Mouse (Mus musculus) spleen, postnatal 14 days (tissue): ENCODE measurements around the gene Osgep.
"Not testable (repeated sequence)": the region's sequence is repeated elsewhere in the genome, so short reads cannot be mapped to it uniquely, and the experiment has no call there.

Experiments used
- DNase-seq, 2 experiments: peaks; one replicate each; pipeline ENCODE4 v3.0.0; 2021 to 2022; ENCODE audit warnings: low spot score in 2 of 2

Osgep gene

DNA sequence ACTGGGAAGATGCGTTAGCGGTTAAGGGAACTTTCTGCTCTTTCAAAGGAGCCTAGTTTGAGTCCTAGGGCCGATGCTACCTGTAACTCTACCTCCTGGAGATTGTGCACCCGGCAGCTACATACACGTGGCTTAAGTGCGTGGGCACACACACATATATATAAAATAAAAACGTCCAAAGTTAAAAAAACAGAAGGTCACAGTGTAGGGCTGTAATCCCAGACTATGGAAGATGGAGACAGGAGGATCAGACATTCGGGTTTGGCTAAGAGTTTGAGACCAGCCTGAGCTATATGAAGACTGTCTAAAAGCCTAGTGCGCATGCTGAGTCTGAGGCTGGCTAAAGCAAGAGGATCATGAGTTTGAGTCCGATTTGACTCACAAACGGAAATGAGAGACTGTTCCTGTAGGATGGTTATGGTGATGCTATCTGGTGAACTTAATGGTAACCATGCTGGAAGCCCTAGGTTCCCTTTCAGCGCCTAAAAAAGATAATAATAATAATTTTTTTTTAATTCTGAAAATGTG is 6.9 kb upstream of the Osgep start:
- no peak for DNase-seq

DNA sequence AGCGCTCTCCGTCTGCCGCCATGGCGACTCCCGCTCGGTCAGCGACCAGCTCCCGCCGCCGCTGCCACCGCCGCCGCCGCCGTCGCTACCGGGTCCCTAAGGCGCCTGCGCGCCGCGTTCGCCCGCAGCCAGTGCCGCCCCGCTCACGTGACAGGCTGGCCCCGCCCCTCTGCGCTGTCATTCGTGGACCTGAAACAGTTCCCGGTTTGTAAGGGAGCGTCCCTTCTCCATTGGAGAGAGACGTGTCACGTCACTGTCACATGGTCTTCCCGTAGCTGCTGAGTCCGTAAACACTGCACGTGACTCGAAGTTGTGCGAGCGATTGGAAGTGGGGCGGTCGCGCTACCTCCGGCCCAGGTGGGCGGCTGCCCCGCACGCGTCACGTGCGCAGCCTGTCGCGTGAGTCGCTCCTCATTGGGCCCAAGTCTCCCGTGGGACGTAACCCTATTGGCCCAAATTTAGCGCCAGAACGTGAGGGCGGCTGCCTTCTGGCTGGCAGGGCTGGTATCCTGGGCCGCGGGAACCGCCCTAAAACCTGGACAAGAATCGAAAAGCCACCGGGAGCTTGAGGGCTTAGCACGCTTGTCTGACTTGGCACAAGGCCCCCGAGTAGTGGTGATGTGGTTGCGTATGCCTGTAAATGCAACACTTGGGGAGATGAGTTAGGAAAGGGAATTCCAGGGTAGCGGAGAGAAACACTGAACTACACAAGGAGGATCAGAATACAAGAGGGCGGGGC is 6.2 kb upstream of the Osgep start, which contains the start of the genes Pip4p1 and Pnp:
Gene Pip4p1 (minus strand): TSS at position 103 of the 739 bp plus-strand sequence.
Gene Pnp (plus strand): TSS at position 329 of the 739 bp plus-strand sequence.
- DNase-seq = peak; percentile 98 to 99

DNA sequence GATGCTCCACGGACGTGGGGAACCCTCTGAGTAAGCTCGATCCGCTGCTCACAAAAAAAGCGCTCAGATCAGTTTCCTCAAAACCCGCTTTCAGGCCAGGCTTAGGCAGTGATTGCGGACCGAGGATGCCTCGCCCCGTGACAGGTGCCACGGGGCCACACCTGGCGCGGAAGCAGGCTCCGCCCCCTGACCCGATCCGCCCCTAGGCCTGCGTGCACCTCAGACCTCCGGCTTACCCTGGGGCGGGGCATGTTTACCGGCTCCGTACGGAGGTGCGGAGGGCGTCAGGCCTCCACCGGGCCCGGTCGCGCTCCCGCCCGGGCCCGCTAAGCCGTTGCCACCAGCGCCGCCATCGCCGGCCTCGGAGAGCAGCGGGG is 5.7 kb upstream of the Osgep start:
- peak; percentile 52 to 65 for DNase-seq

DNA sequence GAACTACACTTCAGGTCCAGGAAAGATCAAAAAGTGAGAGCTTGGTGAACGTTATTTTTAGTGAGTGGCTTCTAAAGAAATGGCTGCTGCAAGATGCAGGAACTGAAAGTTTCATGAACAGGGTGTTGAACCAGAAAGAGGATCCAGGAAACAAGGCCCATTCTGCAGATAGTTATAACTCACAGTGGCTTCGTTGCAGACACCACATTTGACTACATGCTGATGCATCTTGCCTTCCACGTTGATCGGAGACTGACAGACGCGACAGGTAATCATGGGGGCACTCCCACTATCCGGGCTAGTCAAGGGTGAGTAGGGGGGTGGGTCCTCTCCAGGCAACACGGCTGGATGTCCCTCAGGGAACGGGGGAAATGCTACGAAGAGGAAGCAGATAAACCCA is 5.3 kb upstream of the Osgep start:
- peak in 1 of 2 experiments; percentile 25 for DNase-seq

DNA sequence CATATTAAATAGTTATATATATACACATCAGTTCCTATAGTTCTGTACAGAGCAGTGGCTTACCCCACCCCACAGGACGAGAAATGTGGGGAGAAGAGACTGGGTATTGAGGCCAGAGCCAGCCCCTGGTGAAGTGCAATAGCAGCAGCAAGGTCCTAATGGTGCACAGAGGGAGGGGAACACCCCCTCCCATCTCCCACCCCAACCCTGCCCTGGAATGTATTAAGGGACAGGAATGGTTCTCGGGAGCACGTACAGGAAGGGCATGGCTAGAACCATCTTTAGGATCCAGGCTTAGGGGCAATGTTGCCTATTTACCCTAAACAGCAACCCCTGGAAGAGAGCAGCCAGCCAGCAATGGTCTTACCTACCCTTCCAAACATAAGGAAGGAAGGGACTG is 2.7 kb upstream of the Osgep start:
- no peak for DNase-seq

DNA sequence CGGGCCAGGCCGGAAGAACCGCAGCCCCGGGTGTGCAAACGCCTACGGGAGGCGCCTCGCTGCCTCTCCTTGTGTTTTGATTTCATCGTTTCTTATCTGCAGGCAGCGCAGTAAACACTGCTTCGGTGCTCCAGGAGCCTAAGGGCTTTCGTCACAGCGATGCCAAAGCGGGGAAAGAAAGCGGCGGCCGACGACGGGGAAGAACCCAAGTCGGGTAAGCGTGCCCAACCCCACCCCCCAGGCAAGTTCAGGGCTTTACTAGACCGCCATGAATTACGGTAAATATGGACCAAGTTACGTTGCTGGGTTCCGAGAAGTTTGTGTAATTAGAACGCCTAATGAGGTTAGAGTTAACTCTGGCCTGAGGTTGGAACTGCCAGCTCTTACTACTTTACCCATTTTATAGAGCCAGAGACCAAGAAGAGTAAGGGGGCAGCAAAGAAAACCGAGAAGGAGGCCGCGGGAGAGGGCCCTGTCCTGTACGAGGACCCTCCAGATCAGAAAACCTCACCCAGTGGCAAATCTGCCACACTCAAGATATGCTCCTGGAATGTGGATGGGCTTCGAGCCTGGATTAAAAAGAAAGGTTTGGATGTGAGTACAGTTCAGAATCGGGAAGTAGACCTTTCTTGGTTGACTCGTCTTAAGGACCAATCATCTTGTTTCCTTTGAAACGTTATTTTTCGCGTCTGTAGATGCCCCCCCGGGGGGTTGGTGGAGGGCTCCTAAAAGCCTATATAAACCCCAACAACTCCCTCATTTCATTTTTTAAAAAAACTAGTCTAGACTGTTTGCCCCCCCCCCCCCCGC is 623 bp upstream of the Osgep start:
- DNase-seq = no peak

DNA sequence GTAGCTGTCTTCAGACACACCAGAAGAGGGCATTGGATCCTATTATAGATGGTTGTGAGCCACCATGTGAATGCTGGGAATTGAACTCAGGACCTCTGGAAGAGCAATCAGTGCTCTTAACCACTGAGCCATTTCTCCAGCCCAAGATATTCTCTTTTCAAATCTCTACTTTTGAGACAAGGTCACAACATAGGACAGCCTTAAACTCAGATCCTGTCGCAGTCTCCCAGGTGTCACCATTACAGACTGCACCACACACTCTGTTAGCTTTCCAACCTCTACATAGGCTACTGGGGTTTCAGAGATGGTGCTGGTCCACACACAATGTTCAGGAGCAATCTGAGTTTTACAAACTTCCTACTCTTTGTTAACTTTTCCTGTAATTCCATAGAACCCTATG is 1.3 kb downstream of the Osgep start:
- DNase-seq = not testable (repeated sequence)

DNA sequence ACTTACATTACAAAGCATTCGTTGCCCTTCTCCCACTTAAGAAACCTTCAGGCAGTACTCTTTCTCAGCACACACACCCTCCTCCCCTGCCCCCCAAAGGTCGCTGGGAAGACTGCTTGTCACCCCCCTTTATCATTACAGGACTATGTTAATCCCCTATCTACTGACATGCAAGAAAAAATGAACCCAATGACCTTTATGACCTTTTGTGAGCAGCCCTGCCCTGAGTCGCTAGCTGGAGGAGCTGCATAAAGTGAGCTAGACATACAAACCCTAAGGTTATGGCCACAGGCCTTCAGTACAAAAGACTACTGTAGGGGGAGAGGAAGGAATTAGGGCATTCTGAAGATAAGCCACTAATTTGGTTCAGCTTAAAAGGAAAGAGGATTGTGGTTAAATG is 13.3 kb downstream of the Osgep start:
- no peak for DNase-seq

DNA sequence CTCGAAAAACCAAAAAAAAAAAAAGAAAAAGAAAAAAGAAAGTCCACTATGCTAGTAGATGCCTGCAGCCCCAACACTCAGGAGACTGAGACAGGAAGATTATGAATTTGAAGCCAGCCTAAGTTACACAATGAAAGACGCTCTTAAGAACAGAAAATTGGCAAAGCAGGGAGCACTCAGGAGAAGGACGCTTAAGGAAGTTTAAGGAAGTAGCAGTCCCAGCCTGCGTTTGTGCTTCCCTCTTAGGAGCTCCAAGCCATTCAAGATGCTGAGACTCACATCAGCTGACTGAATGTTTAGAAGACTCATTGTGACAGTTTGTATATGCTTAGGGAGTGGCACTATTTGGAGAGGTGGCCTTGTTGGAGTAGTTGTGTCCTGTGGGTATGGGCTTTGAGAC is 16.6 kb downstream of the Osgep start:
- DNase-seq = no peak

DNA sequence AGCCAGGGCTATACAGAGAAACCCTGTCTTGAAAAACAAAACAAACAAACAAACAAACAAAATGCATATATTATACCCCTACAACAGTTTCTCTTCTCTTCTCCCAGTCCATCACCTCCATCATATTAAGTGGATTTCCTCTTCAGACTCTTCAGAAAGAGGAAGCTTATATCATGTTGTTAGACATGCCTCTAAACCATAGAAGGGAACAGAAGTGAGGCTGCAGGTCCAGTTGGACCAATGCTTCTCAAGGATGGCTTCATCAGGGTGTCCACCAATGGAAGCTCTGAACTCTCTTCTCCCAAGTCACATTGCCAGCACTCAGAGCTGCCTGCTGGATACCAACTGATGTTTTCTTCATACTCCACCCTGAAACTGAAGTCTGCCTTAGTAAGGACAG is 19.4 kb downstream of the Osgep start:
- not testable (repeated sequence) for DNase-seq

DNA sequence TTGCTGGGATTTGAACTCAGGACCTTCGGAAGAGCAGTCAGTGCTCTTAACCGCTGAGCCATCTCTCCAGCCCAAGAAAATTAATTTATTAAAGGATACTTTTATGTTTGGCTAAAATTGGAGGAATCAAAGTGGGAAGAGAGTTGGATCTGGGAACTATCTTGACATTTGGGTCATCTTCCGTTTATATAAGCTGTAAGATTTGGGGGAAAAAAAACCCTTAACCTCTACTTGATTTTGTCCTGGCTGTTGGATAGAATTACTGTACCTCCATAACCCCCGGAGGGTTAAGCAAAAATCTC is 19.9 kb downstream of the Osgep start:
- DNase-seq = no peak

DNA sequence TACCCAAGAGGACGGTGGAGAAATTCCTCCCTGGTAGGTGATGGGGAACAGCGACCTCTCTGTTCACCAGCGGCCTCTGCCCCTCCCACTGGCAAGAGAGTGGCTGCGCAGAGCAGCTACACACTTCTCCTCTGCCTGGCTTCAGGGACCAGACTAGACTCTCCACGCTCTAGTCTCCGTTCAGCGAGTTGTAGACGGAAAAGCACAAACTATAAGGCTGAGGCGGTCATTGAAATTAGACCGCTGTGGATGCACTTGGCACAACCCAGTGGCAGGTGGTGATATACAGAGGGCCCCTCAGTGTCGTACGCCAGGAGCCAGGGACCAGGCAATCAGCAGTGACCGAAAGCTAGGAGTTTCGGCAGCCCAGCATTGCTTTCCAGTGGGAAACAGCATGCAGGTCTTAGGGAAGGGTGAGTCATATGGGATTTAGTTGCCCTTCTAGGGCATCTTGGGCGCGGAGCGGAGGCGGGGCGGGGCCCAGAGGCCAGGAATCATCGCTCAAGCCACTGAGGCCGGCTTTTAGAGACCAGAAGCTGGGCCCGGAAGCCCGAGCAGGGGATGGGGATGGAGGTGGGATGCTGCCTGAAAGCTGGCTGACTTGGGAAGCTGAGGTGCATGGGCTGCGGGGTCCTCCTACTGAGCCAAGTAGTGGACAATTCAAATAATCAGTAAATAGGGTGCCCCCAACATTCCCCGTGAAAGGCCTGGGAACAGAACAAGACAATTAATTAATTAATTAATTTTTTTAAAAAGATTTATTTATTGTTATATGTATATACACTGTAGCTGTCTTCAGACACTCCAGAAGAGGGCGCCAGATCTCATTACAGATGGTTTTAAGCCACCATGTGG is 20.5 kb downstream of the Osgep start:
- DNase-seq = no peak

DNA sequence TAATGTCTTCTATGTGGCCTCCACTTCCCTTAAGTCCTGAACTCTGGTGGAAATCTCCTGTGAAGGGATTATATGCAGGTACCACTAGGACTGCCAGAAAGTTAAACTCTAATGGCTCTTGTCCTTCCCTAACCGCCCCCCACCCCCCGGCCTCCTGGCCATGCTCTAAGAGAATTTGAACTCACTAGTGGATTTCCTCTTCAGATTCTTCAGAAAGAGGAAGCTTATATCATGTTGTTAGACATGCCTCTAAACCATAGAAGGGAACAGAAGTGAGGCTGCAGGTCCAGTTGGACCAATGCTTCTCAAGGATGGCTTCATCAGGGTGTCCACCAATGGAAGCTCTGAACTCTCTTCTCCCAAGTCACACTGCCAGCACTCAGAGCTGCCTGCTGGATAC is 26.7 kb downstream of the Osgep start:
- DNase-seq = not testable (repeated sequence)

DNA sequence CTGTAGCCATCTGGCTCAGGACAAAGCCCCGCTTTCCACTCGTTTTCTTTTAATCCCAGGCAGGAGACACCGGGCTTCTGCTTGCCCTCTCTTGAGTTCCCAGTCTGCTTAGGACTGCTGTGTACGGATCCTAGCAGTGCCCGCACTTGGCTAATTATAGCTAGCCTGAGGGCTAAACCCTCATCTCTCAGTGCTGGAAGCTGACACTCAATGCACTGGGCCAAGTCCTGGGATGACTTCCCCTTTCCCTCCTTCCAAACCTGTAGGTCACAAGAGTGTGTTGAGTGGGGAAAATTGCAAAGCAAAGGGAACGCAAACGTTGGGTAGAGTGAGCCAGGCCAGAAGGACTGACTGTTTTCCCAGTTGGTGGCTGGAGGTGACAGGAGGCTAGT is 27.3 kb downstream of the Osgep start, which contains the start of gene Klhl33:
Gene Klhl33 (minus strand): TSS at position 134 of the 392 bp plus-strand sequence.
- DNase-seq = no peak

DNA sequence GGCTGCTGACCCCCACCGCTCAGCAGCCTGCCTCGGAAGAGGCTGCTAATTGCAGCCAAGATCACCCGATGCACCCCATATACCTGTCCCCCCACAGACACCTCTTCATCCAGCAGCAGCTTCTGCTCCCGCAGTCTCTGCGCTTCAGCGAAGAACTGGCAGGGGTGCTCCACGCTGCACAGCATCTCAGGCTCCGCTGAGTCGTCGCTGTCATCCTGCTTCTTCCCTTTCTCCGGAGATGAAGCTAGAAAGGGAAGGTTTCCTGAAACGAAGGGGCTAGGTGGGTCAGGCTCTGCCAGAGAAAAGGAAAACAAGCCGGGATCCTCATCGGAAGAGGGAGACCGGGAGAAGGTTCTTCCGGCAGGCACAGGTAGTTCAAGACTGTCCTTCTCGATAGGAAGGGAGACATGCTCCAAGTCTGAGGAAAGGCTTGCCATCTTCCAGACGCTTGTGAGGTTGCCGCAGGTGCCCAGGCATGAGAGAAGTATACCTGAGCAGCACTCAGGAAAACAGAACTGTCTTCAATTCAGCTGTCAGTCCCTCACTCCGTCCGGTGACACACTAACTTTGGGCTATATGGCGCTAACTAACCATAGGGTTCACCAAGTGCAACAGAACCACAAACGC is 27.8 kb downstream of the Osgep start:
- no peak for DNase-seq

DNA sequence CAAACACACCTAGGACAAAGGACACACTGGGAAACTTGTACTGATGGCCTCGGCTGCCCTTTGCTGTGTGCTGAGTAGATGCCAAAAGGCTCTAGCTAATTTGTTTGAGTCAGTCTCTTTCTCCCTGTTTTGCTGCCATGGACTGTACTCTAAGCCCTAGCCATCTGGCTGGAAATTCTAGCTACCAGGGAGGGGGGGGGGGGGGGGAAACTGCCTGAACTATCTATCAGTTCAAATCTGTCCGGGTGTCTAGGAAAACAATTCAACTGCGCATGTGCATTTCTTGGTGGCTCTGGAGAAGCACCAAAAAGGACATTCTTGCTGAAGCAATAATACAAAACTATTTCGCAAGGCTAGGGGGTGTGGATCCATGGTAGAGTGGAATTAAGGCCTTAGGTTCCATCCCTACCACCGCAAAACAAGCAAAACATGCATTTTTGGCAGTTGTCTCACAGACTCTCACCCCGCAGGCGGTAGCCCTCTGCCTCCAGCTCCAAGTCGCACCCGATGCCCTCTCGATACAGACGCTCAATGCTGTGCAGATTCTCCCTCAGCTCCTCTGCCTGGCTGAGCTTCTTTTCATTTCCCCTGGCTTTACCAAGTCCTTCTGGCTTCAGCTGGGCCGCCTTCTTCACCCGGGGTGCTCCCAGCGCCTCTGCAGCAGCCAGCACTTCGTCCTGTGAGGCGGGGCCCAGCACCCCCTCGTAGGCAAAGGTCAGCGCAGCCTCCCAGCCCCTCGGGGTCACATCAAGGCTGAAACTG is 28.5 kb downstream of the Osgep start:
- DNase-seq = no peak

DNA sequence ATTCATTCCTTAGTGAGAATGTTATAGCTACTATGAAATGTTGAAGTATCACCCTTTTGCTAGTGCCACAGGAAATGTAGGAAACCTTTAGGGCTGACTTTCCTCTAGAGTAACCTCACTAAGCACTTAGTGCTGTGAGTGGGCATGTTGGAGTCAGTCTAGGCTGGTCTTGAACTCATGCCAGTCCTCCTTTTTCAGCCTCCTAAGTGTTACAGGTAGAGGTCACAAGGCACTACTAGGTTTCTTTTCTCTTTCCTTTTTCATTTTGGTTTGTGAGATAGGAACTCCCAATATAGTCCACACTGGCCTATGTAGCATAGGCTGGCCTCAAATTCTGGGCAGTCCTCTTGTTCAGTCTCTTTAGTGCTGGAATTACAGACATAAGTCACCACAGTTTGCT is 29.3 kb downstream of the Osgep start:
- no peak for DNase-seq

DNA sequence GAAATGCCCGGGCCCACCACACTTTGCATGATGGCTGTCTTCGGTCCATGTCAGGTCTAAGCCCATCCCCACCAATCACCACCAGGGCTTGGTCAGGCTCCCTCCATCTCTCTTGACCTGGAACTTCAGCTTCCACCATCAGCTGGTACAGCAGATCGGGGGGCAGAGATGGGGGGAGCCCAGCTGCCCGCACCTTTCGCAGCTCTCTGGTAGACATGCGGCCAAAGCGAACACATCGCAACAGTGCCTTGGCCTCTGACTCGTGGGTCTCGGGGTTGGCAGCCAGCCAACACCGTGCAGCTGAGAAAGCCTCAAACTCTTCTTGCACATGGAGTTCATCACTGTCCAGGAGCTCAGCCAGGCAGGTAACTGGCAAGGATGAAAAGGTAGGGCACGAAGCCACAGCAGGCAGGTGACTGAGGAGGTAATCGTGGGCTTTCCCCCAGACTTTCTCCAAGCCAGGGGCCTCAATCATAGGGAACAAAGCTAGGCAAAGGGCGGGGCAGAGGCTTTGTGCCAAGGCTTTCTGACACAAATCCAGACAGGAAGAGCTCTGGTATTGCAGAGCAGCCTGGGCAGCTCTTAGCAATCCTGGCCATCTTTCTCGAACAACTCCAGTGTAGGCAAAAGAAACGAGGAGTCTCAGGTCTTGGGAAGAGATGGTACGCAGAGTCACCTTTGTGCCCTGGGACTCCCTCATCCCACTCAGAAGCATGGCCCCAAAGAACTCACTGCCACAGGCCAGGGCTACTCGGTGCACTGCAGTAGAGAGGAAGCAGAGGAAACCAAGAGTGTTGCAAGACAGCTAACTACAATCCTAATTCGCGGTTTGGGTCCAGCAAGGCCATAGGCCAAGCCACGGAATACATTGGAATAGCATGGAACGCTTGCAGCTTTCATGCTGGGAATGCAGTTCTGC is 31.9 kb downstream of the Osgep start:
- DNase-seq = no peak

DNA sequence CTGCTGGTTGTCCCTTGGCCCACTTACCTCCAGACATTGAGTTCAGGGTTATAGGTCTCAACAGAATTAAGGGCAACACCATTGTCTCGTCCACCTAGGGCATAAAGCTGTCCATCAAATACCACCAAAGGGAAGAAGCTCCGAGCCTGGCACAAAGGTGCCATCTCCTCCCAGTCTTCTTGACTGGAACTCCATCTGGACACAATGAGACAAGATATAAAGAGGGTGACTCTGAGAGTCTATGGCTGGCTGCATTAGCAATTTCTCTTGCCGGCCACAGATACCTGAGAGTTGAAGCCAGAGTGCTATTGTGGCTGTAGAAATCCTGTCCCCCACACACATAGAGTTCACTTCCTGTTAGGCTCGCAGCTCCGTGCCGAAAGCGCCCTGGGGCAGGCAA is 32.6 kb downstream of the Osgep start:
- no peak for DNase-seq

DNA sequence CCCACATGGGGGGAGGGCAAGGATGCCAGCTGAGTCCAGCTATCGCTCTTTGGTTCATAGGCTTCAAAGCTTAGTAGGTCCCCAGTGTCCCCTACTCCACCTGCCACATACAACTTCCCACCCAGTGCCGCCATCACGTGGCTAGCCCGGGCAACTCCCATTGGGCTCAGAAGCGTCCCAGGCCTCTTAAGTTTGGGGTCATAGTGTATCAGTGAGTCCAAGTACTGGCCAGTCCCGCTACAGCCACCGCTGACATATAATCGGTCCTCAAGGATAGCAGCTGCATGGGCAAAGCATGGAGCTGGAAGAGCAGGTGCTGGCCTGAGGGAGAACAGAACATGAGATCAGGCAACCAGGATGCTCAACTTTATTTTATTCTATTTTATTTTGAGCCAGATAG is 33.1 kb downstream of the Osgep start:
- no peak for DNase-seq
